Mouse (Mus musculus): ENCODE data around the gene Pard3b. TPM values are rescaled to one million over a fixed set of nuclear protein-coding genes. Genes with fewer than 3 reads are reported as not detected.

Pard3b gene
- total and polyA plus RNA-seq, 3 experiments: 2.2 to 13.9 (median 13.8) TPM

DNA sequence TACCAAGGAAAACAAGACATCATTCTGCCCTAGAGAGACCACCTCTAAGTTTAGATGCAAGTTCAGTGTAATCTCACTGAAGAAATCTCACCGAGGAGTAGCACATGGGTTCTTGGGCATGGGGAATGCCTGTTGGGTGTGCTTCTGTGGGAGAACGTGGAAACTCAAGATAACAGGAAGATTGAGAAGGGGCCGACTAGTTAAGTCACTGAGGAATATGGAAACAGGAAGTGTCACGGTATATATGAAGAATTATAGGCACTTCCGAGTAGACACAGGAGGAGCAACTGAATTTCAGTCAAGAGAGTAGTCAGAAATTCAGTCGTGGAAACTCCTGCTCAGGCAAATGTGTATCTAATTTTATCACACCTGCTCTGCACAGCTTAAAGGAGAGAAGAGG lies 644.2 kb downstream of the Pard3b start:
- DNase-seq: no peak

DNA sequence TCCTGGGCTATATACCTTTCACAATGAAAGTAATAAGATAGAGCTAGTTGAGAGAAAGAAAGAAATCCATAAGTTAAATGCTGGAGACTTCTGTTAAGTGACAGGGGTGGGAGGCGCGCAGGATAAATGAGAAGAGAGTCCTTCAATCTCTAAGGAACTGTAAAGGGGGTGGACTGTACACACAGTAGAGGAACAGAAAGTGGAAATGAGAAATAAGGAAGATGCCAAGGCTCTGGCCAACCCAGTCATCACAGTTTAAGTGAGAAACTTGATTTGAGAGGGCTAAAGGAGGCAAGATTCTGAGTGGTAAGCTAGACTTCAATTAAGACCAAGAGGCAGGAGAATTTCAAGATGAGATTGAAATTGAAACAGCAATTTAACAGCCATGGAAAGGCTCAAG lies 645.0 kb downstream of the Pard3b start:
- no peak for TF ChIP-seq POLR2A (IDR thresholded peaks at IDR 0.05; ENCODE audit: insufficient read depth, low read depth, low read length)
- no peak for TF ChIP-seq CTCF (IDR thresholded peaks at IDR 0.05)
- TF ChIP-seq EP300 (IDR thresholded peaks at IDR 0.05; ENCODE audit: insufficient read depth, low read depth, low read length): no peak
- 96% methylated on average over 2 of the region's 2 CpGs for WGBS
- intact Hi-C loops (cut with DNase I): no loop called here

More for the DNA sequence above, 644.2 kb downstream of the Pard3b start:
- H3K4me3 ChIP-seq: no peak overlapping the region
- intact Hi-C loops (cut with DNase I): no loop called here
- H3K4me1 ChIP-seq (ENCODE audit: control insufficient read depth, insufficient read depth, low read length): peaks cover 1% of the 10 kb centered on the region; the same call in 1 of the 2 replicates
- TF ChIP-seq CTCF (IDR thresholded peaks at IDR 0.05): no peak
- TF ChIP-seq POLR2A (IDR thresholded peaks at IDR 0.05; ENCODE audit: insufficient read depth, low read depth, low read length): no peak
- no peak for TF ChIP-seq EP300 (IDR thresholded peaks at IDR 0.05; ENCODE audit: insufficient read depth, low read depth, low read length)
- H3K27me3 ChIP-seq (ENCODE audit: control insufficient read depth, insufficient read depth, low read length): no peaks in the 10 kb centered on the region
- H3K36me3 ChIP-seq (ENCODE audit: control insufficient read depth, insufficient read depth, low read length): no peaks in the 10 kb centered on the region
- H3K79me2 ChIP-seq (replicated peaks; ENCODE audit: control insufficient read depth, insufficient read depth, low read length): no peaks in the 10 kb centered on the region
- H3K27ac ChIP-seq: no peak overlapping the region
- 45% methylated on average over 6 of the region's 6 CpGs for WGBS
- no peak overlapping the region for H3K9ac ChIP-seq (ENCODE audit: low read depth, low read length)

DNA sequence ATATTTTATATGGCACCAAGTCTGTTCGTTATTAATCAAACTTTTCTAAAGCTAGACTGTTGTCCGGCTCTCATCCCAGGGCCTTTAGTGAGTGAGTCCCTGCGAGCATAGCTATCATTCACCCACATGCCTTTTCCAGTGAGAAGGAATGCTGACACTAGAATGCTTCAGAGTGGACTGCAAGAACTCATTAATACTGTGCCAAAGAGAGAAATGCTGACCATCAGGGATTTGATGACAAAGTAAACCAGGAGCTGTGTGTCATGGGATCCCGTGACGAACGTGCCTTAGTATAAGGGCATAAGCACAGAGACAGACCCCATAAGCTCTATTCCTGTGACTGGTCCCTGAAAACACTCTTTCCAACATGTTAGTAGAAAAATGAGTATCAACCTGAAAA lies 670.8 kb downstream of the Pard3b start:
- Histone ChIP-seq H3K4me3 (no peak overlapping the region), H3K27me3 (ENCODE audit: control insufficient read depth, insufficient read depth, low read length) (no peaks in the 10 kb centered on the region), H3K36me3 (ENCODE audit: control insufficient read depth, insufficient read depth, low read length) (no peaks in the 10 kb centered on the region), H3K27ac (no peak overlapping the region), H3K9ac (ENCODE audit: low read depth, low read length) (no peak overlapping the region), H3K79me2 (replicated peaks; ENCODE audit: control insufficient read depth, insufficient read depth, low read length) (no peaks in the 10 kb centered on the region), H3K4me1 (ENCODE audit: control insufficient read depth, insufficient read depth, low read length) (no peaks in the 10 kb centered on the region)
- intact Hi-C loops (cut with DNase I): no loop called here
- TF ChIP-seq CTCF (IDR thresholded peaks at IDR 0.05) (no peak), EP300 (IDR thresholded peaks at IDR 0.05; ENCODE audit: insufficient read depth, low read depth, low read length) (no peak), POLR2A (IDR thresholded peaks at IDR 0.05; ENCODE audit: insufficient read depth, low read depth, low read length) (no peak)
- 81% methylated on average over 6 of the region's 6 CpGs for WGBS
- DNase-seq: no peak

More for the DNA sequence above, 645.0 kb downstream of the Pard3b start:
- Histone ChIP-seq H3K9ac (ENCODE audit: low read depth, low read length) (no peak overlapping the region), H3K4me3 (no peak overlapping the region), H3K36me3 (ENCODE audit: control insufficient read depth, insufficient read depth, low read length) (no peaks in the 10 kb centered on the region), H3K4me1 (ENCODE audit: control insufficient read depth, insufficient read depth, low read length) (peaks cover 1% of the 10 kb centered on the region; the same call in 1 of the 2 replicates), H3K79me2 (replicated peaks; ENCODE audit: control insufficient read depth, insufficient read depth, low read length) (no peaks in the 10 kb centered on the region), H3K27ac (no peak overlapping the region), H3K27me3 (ENCODE audit: control insufficient read depth, insufficient read depth, low read length) (no peaks in the 10 kb centered on the region)
- DNase-seq: no peak

DNA sequence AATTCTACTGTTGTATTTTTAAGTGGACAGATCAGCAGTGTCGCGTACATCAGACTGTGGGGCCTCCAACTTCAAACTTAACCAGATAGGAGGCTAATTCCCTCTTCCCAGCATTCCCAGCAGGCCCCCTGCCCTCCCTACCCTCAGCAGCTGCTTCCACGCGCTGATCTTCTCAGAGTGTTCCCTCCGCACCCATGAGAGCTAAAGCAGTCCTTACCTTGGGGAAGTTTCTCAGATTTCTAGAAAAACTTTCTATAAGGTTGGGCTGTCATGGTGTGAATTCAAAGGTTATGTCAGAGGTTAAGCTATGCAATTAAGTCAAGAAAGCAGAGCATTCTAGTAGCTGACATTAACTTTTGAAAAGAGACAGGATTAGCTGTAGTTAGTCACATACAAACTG lies 686.6 kb downstream of the Pard3b start:
- H3K4me3 ChIP-seq: no peak overlapping the region
- no peak overlapping the region for H3K9ac ChIP-seq (ENCODE audit: low read depth, low read length)
- 0 out of 2 replicates have a peak, but pooled peaks cover 1% of the 10 kb centered on the region for H3K36me3 ChIP-seq (ENCODE audit: control insufficient read depth, insufficient read depth, low read length)
- no peak for TF ChIP-seq EP300 (IDR thresholded peaks at IDR 0.05; ENCODE audit: insufficient read depth, low read depth, low read length)
- whole genome bisulfite sequencing: 89% methylated on average over 5 of the region's 5 CpGs
- H3K27me3 ChIP-seq (ENCODE audit: control insufficient read depth, insufficient read depth, low read length): no peaks in the 10 kb centered on the region
- H3K79me2 ChIP-seq (replicated peaks; ENCODE audit: control insufficient read depth, insufficient read depth, low read length): no peaks in the 10 kb centered on the region
- peaks cover 1% of the 10 kb centered on the region; the same call in 1 of the 2 replicates for H3K4me1 ChIP-seq (ENCODE audit: control insufficient read depth, insufficient read depth, low read length)
- H3K27ac ChIP-seq: no peak overlapping the region
- intact Hi-C loops (cut with DNase I): no loop called here
- DNase-seq: no peak

DNA sequence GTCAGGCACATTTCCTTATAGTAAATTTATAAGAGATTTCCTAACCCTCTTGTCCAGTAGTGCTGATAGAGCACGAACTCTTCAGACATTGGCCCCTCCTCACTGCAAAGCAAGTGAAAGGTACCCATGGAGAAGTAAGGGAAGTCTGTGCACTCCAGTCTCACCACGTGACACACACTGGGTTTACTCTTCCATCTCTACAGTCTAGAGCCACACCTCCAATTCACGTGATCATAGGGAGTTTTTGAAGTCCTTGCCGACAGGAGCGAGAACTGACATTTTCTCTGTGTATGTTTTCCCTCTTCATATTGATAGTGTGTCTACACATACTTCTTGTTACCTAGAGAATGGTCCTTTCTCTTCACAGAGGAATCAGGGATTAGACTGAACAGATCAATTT lies 689.1 kb downstream of the Pard3b start:
- intact Hi-C loops (cut with DNase I): no loop called here
- DNase-seq: no peak
- WGBS: 90% methylated on average over 5 of the region's 5 CpGs
- Histone ChIP-seq H3K36me3 (ENCODE audit: control insufficient read depth, insufficient read depth, low read length) (0 out of 2 replicates have a peak, but pooled peaks cover 1% of the 10 kb centered on the region), H3K9ac (ENCODE audit: low read depth, low read length) (no peak overlapping the region), H3K4me3 (no peak overlapping the region), H3K79me2 (replicated peaks; ENCODE audit: control insufficient read depth, insufficient read depth, low read length) (no peaks in the 10 kb centered on the region), H3K27ac (no peak overlapping the region), H3K4me1 (ENCODE audit: control insufficient read depth, insufficient read depth, low read length) (peaks cover 1% of the 10 kb centered on the region; the same call in 1 of the 2 replicates), H3K27me3 (ENCODE audit: control insufficient read depth, insufficient read depth, low read length) (no peaks in the 10 kb centered on the region)
- no peak for TF ChIP-seq CTCF (IDR thresholded peaks at IDR 0.05)
- TF ChIP-seq POLR2A (IDR thresholded peaks at IDR 0.05; ENCODE audit: insufficient read depth, low read depth, low read length): no peak
- TF ChIP-seq EP300 (IDR thresholded peaks at IDR 0.05; ENCODE audit: insufficient read depth, low read depth, low read length): no peak

DNA sequence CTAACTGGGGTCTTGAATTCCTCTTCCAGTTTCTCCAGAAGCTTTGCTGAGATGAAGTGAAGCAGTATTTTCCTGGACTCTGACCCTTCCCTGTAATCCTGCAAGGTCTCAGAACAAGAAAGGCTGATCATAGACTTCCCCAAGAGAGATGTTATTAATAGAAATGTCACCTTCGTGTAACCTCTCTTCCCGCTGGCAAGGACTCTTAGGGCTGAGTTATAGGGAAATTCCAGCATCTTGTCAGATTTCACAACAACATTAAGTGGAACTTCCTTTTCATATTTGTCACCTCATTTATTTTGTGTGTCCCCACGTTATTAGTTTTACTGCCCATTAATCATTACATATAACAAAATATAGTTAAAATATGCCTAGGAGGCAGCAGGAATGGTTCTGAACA lies 690.2 kb downstream of the Pard3b start:
- DNase-seq: no peak
- no peak overlapping the region for H3K27ac ChIP-seq
- intact Hi-C loops (cut with DNase I): no loop called here

More for the DNA sequence above, 690.2 kb downstream of the Pard3b start:
- TF ChIP-seq POLR2A (IDR thresholded peaks at IDR 0.05; ENCODE audit: insufficient read depth, low read depth, low read length) (no peak), CTCF (IDR thresholded peaks at IDR 0.05) (no peak), EP300 (IDR thresholded peaks at IDR 0.05; ENCODE audit: insufficient read depth, low read depth, low read length) (no peak)
- no peaks in the 10 kb centered on the region for H3K27me3 ChIP-seq (ENCODE audit: control insufficient read depth, insufficient read depth, low read length)
- no peak overlapping the region for H3K9ac ChIP-seq (ENCODE audit: low read depth, low read length)
- no peak overlapping the region for H3K4me3 ChIP-seq
- H3K36me3 ChIP-seq (ENCODE audit: control insufficient read depth, insufficient read depth, low read length): 0 out of 2 replicates have a peak, but pooled peaks cover 1% of the 10 kb centered on the region
- H3K79me2 ChIP-seq (replicated peaks; ENCODE audit: control insufficient read depth, insufficient read depth, low read length): no peaks in the 10 kb centered on the region
- 15% methylated on average over 3 of the region's 3 CpGs for WGBS
- H3K4me1 ChIP-seq (ENCODE audit: control insufficient read depth, insufficient read depth, low read length): peaks cover 1% of the 10 kb centered on the region; the same call in 1 of the 2 replicates
